Mouse (Mus musculus): ENCODE results near the gene Litaf. TPM values are rescaled to one million over a fixed set of nuclear protein-coding genes. Genes with fewer than 3 reads are reported as not detected.

Gene Litaf
- total and polyA plus RNA-seq, 3 experiments, result 25.7 to 50.1 TPM; not detected in 1

GRCm38 (mm10) chr16:11030844-11031243, 35.1 kb downstream of the Litaf start:
- Histone ChIP-seq H3K9ac (ENCODE audit: control insufficient read depth, low read depth, low read length, poor library complexity, severe bottlenecking) (no peak overlapping the region), H3K36me3 (ENCODE audit: control insufficient read depth in 1 of 2, insufficient read depth in 2 of 2, low read length in 2 of 2) (no peaks in the 10 kb centered on the region), H3K9me3 (replicated peaks; ENCODE audit: insufficient read depth, low read length) (no peaks in the 10 kb centered on the region), H3K27ac (ENCODE audit: control insufficient read depth, low read depth, low read length) (no peak overlapping the region), H3K79me2 (ENCODE audit: control insufficient read depth, insufficient read depth, low read length, poor library complexity) (no peaks in the 10 kb centered on the region), H3K4me1 (ENCODE audit: control insufficient read depth in 1 of 2, insufficient read depth in 2 of 2, low read length in 2 of 2) (no peaks in the 10 kb centered on the region; a peak in 1 of 4 replicates), H3K4me3 (ENCODE audit: control insufficient read depth in 1 of 2, insufficient read depth in 1 of 2, low read depth in 2 of 2, low read length in 2 of 2) (no peak overlapping the region), H3K27me3 (ENCODE audit: control insufficient read depth in 1 of 2, insufficient read depth in 2 of 2, low read length in 2 of 2) (no peaks in the 10 kb centered on the region)
- TF ChIP-seq MYC (IDR thresholded peaks at IDR 0.05; ENCODE audit: low read depth, low read length) (no peak), MAX (IDR thresholded peaks at IDR 0.05; ENCODE audit: low read length) (no peak), NRF1 (IDR thresholded peaks at IDR 0.05; ENCODE audit: insufficient read depth, low read depth, low read length, poor library complexity, severe bottlenecking) (no peak), CHD2 (IDR thresholded peaks at IDR 0.05; ENCODE audit: low read length) (no peak), POLR2A (IDR thresholded peaks at IDR 0.05; ENCODE audit: control insufficient read depth in 1 of 2, insufficient read depth in 1 of 2, low read depth in 1 of 2, low read length in 2 of 2, poor library complexity in 1 of 2) (no peak), KAT2A (conservative IDR thresholded peaks at IDR 0.05; ENCODE audit: low read depth, low read length) (no peak), MYB (IDR thresholded peaks at IDR 0.05; ENCODE audit: low read depth, low read length) (no peak)
- peak; percentile 28 for DNase-seq (ENCODE audit: low read depth, low spot score)

DNA sequence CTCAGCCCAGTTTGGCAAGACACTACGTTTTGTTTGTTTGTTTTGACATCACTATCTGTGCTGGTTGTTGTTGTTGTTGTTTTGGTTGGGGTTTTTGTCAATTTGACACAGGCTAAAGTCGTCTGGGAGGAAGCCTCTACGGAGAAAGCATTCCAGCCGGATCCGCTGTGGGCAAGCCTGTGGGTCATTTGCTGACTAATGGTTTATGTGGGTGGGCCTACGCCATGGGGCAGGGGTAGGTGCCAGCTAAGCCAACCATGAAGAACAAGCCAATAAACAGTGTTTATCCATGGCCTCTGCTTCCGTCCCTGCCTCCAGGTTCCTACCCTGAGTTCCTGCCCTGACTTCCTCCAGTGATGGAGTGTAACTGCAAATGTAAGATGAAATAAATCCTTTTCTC, 37.8 kb downstream of the Litaf start:
- Histone ChIP-seq H3K4me1 (ENCODE audit: control insufficient read depth in 1 of 2, insufficient read depth in 2 of 2, low read length in 2 of 2) (no peaks in the 10 kb centered on the region), H3K36me3 (ENCODE audit: control insufficient read depth in 1 of 2, insufficient read depth in 2 of 2, low read length in 2 of 2) (no peaks in the 10 kb centered on the region), H3K27me3 (ENCODE audit: control insufficient read depth in 1 of 2, insufficient read depth in 2 of 2, low read length in 2 of 2) (peaks cover 0 to 1% of the 10 kb centered on the region in 2 experiments; a peak in 2 of 4 replicates), H3K79me2 (ENCODE audit: control insufficient read depth, insufficient read depth, low read length, poor library complexity) (no peaks in the 10 kb centered on the region), H3K4me3 (ENCODE audit: control insufficient read depth in 1 of 2, insufficient read depth in 1 of 2, low read depth in 2 of 2, low read length in 2 of 2) (no peak overlapping the region), H3K9me3 (replicated peaks; ENCODE audit: insufficient read depth, low read length) (no peaks in the 10 kb centered on the region), H3K27ac (ENCODE audit: control insufficient read depth, low read depth, low read length) (no peak overlapping the region), H3K9ac (ENCODE audit: control insufficient read depth, low read depth, low read length, poor library complexity, severe bottlenecking) (no peak overlapping the region)
- no peak for DNase-seq (ENCODE audit: low read depth, low spot score)
- TF ChIP-seq ZNF384 (IDR thresholded peaks at IDR 0.05; ENCODE audit: low read depth, low read length), result no peak
- TF ChIP-seq CHD1 (IDR thresholded peaks at IDR 0.05; ENCODE audit: low read depth, low read length), result no peak
- no peak for TF ChIP-seq MAZ (IDR thresholded peaks at IDR 0.05; ENCODE audit: low read depth, low read length)
- no peak for TF ChIP-seq NRF1 (IDR thresholded peaks at IDR 0.05; ENCODE audit: insufficient read depth, low read depth, low read length, poor library complexity, severe bottlenecking)

GRCm38 (mm10) chr16:11024841-11025240, 41.1 kb downstream of the Litaf start:
- Histone ChIP-seq H3K79me2 (ENCODE audit: control insufficient read depth, insufficient read depth, low read length, poor library complexity) (no peaks in the 10 kb centered on the region), H3K36me3 (ENCODE audit: control insufficient read depth in 1 of 2, insufficient read depth in 2 of 2, low read length in 2 of 2) (no peaks in the 10 kb centered on the region), H3K27ac (ENCODE audit: control insufficient read depth, low read depth, low read length) (no peak overlapping the region), H3K27me3 (ENCODE audit: control insufficient read depth in 1 of 2, insufficient read depth in 2 of 2, low read length in 2 of 2) (peaks cover 0 to 1% of the 10 kb centered on the region in 2 experiments; a peak in 2 of 4 replicates), H3K4me1 (ENCODE audit: control insufficient read depth in 1 of 2, insufficient read depth in 2 of 2, low read length in 2 of 2) (no peaks in the 10 kb centered on the region), H3K9me3 (replicated peaks; ENCODE audit: insufficient read depth, low read length) (no peaks in the 10 kb centered on the region), H3K9ac (ENCODE audit: control insufficient read depth, low read depth, low read length, poor library complexity, severe bottlenecking) (no peak overlapping the region), H3K4me3 (ENCODE audit: control insufficient read depth in 1 of 2, insufficient read depth in 1 of 2, low read depth in 2 of 2, low read length in 2 of 2) (no peak overlapping the region)
- no peak for DNase-seq (ENCODE audit: low read depth, low spot score)
- TF ChIP-seq RAD21 (IDR thresholded peaks at IDR 0.05; ENCODE audit: low read depth, low read length), result no peak
- TF ChIP-seq ETS1 (IDR thresholded peaks at IDR 0.05; ENCODE audit: low read depth, low read length), result no peak
- TF ChIP-seq ELF1 (IDR thresholded peaks at IDR 0.05; ENCODE audit: low read depth, low read length), result no peak
- no peak for TF ChIP-seq UBTF (IDR thresholded peaks at IDR 0.05; ENCODE audit: borderline replicate concordance, insufficient read depth, low read depth, low read length)
- no peak for TF ChIP-seq MYC (IDR thresholded peaks at IDR 0.05; ENCODE audit: low read depth, low read length)
- no peak for TF ChIP-seq EP300 (IDR thresholded peaks at IDR 0.05; ENCODE audit: low read depth in 1 of 2, low read length in 2 of 2)
- no peak for TF ChIP-seq GABPA (IDR thresholded peaks at IDR 0.05; ENCODE audit: low read depth, low read length)
- no peak for TF ChIP-seq NELFE (IDR thresholded peaks at IDR 0.05; ENCODE audit: low read depth, low read length)
- TF ChIP-seq POLR2AphosphoS5 (IDR thresholded peaks at IDR 0.05; ENCODE audit: borderline replicate concordance, low read depth, low read length), result no peak
- no peak for TF ChIP-seq ZMIZ1 (IDR thresholded peaks at IDR 0.05; ENCODE audit: low read depth, low read length)
- TF ChIP-seq MAZ (IDR thresholded peaks at IDR 0.05; ENCODE audit: low read depth, low read length), result no peak
- no peak for TF ChIP-seq POLR2A (IDR thresholded peaks at IDR 0.05; ENCODE audit: control insufficient read depth in 1 of 2, insufficient read depth in 1 of 2, low read depth in 1 of 2, low read length in 2 of 2, poor library complexity in 1 of 2)

Measured in MEL (cell line).